Mouse (Mus musculus) heart, postnatal 0 days (tissue): ENCODE measurements around the gene Spsb2.

ENCODE experiments used
- CTCF ChIP-seq: IDR thresholded peaks from 2 replicates; pipeline ENCODE4 v1.5.1; 2016; ENCODE audit warnings: antibody characterized with exemption, control low read depth, low read depth
- EP300 ChIP-seq: IDR thresholded peaks from 2 replicates; pipeline ENCODE4 v1.6.1; 2016; ENCODE audit warnings: antibody characterized with exemption, low read depth

DNA sequence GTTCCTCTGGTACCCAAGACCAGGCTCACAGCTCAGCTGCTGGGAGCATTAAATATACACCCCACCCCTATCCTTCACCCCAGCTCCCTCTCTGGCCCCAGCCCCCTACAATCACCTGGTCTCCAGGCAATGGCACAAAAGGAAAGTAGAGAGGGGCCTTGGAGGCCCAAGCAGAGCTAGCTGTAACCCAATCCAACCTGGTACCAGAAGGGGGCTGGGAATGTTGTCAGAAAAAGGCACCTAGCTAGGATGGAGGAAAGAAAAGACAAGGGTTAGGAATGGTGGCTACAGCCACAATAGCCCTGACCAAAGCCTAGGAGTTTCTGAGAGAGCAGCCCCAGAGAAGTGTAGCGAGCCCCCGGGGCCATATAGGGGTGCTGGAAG lies 49.6 kb upstream of the Spsb2 start:
- no peak for TF ChIP-seq CTCF
- no peak for TF ChIP-seq EP300
